In genomic region chr5:123279248-123279647, GRCm38 (mm10) we compare ENCODE assay signal across 23 mouse cellular contexts. TPM values are rescaled to one million over a fixed set of nuclear protein-coding genes. Genes with fewer than 3 reads are reported as not detected.
DNase-seq lines count a peak whose midpoint lies in the region; ATAC-seq lines count a peak whose summit lies in the region.
"Had no signal": no experiment of that assay in that cellular context is flagged by ENCODE, and none has a peak within 500 bp of the region (broad histone marks: within the 10 kb centered on the region; RNA-seq: fewer than 3 reads in every experiment).

No protein-coding gene starts in this region.

- H3K4me2 ChIP-seq in heart, embryonic 15.5 days = peak overlapping the region; percentile 42
- no peak overlapping the region for H3K4me2 ChIP-seq in midbrain, embryonic 11.5 days
- H3K4me2 ChIP-seq in midbrain, embryonic 14.5 days (ENCODE audit: low read length) = no peak overlapping the region
- H3K4me2 ChIP-seq: hindbrain, embryonic 12.5 days; neural tube, embryonic 13.5 days had no signal

- DNase-seq in heart, adult 11 months = peak; percentile 82
- no peak for DNase-seq in heart, adult 9 months (ENCODE audit: low spot score in 2 of 2)
- no peak for DNase-seq in heart, postnatal 10 days
- DNase-seq in midbrain, embryonic 11.5 days (ENCODE audit: low spot score, missing footprints) = peak; percentile 84
- no peak for DNase-seq in midbrain, embryonic 14.5 days
- DNase-seq: adrenal gland, adult 2 months; B cell, adult 2 months; cerebellum, adult 11 months; cerebellum, adult 9-11 months; gastrocnemius, postnatal 36 days; kidney, postnatal 25 days; lung, postnatal 4 days; right cerebral cortex, adult 18-20 months; thymus, postnatal 14 days had no signal

- 78% methylated on average over 4 of the region's 4 CpGs for WGBS in heart, embryonic 15.5 days
- WGBS in midbrain, embryonic 11.5 days = 94% methylated on average over 4 of the region's 4 CpGs
- 94% methylated on average over 4 of the region's 4 CpGs for WGBS in midbrain, embryonic 14.5 days

- H3K4me1 ChIP-seq in heart, embryonic 15.5 days (replicated peaks) = peaks cover 9% of the 10 kb centered on the region
- H3K4me1 ChIP-seq in midbrain, embryonic 11.5 days (ENCODE audit: control insufficient read depth, insufficient read depth, low read length) = peaks cover 6% of the 10 kb centered on the region
- H3K4me1 ChIP-seq in midbrain, embryonic 14.5 days (ENCODE audit: control insufficient read depth, insufficient read depth, low read length) = peaks cover 14% of the 10 kb centered on the region

- no peak overlapping the region; the same call in 1 of the 2 replicates for H3K4me3 ChIP-seq in heart, embryonic 15.5 days
- no peak overlapping the region for H3K4me3 ChIP-seq in midbrain, embryonic 11.5 days (ENCODE audit: low read depth, low read length)
- H3K4me3 ChIP-seq in midbrain, embryonic 14.5 days (replicated peaks; ENCODE audit: low read depth, low read length) = no peak overlapping the region
- H3K4me3 ChIP-seq: erythroblast, embryonic 14.5 days; hindbrain, embryonic 12.5 days; myocyte; neural tube, embryonic 13.5 days had no signal

- no peak overlapping the region for H3K9ac ChIP-seq in heart, embryonic 15.5 days
- no peak overlapping the region for H3K9ac ChIP-seq in midbrain, embryonic 11.5 days (ENCODE audit: low read length)
- no peak overlapping the region for H3K9ac ChIP-seq in midbrain, embryonic 14.5 days (replicated peaks; ENCODE audit: low read length)
- H3K9ac ChIP-seq: hindbrain, embryonic 12.5 days; neural tube, embryonic 13.5 days had no signal

- no peaks in the 10 kb centered on the region for H3K27me3 ChIP-seq in heart, embryonic 15.5 days
- H3K27me3 ChIP-seq in midbrain, embryonic 11.5 days (ENCODE audit: control insufficient read depth, insufficient read depth, low read length) = no peaks in the 10 kb centered on the region
- no peaks in the 10 kb centered on the region for H3K27me3 ChIP-seq in midbrain, embryonic 14.5 days (ENCODE audit: control insufficient read depth, insufficient read depth, low read length)
- H3K27me3 ChIP-seq: hindbrain, embryonic 12.5 days; neural tube, embryonic 13.5 days had no signal

- no peak for ATAC-seq in heart, embryonic 15.5 days (replicated peaks; ENCODE audit: insufficient number of reproducible peaks, insufficient read depth, low FRiP score, low read depth)
- ATAC-seq in midbrain, embryonic 11.5 days (ENCODE audit: low FRiP score) = no peak
- ATAC-seq in midbrain, embryonic 14.5 days (ENCODE audit: low FRiP score, low TSS enrichment) = no peak
- ATAC-seq in granulocyte monocyte progenitor cell, adult 5-6 weeks (replicated peaks; ENCODE audit: poor library complexity, severe bottlenecking) = no peak
- ATAC-seq: intestine, postnatal 0 days; midbrain, embryonic 16.5 days had no signal

- no peak overlapping the region for H3K27ac ChIP-seq in heart, embryonic 15.5 days
- no peak overlapping the region for H3K27ac ChIP-seq in midbrain, embryonic 11.5 days (ENCODE audit: low read depth, low read length)
- H3K27ac ChIP-seq in midbrain, embryonic 14.5 days (replicated peaks; ENCODE audit: low read depth, low read length) = no peak overlapping the region
- H3K27ac ChIP-seq: hindbrain, embryonic 12.5 days; neural tube, embryonic 13.5 days had no signal

- intact Hi-C loops in heart, postnatal 10 days (cut with DNase I) = no loop called here

- H3K9me3 ChIP-seq in heart, embryonic 15.5 days (replicated peaks) = no peaks in the 10 kb centered on the region
- no peaks in the 10 kb centered on the region for H3K9me3 ChIP-seq in midbrain, embryonic 11.5 days (ENCODE audit: control insufficient read depth, low read length)
- no peaks in the 10 kb centered on the region for H3K9me3 ChIP-seq in midbrain, embryonic 14.5 days (ENCODE audit: control insufficient read depth, low read length)
- H3K9me3 ChIP-seq: hindbrain, embryonic 12.5 days; neural tube, embryonic 13.5 days had no signal

- H3K36me3 ChIP-seq in heart, embryonic 15.5 days = no peaks in the 10 kb centered on the region
- no peaks in the 10 kb centered on the region for H3K36me3 ChIP-seq in midbrain, embryonic 11.5 days (ENCODE audit: control insufficient read depth, insufficient read depth, low read length)
- no peaks in the 10 kb centered on the region for H3K36me3 ChIP-seq in midbrain, embryonic 14.5 days (ENCODE audit: control insufficient read depth, insufficient read depth, low read length)
- H3K36me3 ChIP-seq: hindbrain, embryonic 12.5 days; neural tube, embryonic 13.5 days had no signal

RNA-seq across cellular contexts. Expression of gene Wdr66, which starts 27.3 kb away (rescaled TPM):
- 2.1 and 3.5 TPM in 2 replicates for polyA plus RNA-seq in heart, embryonic 15.5 days (2015; fragmentation: Nextera tagmentation; extraction: Ambion mirVana)
- 1 to 10 TPM; 1.5 to 1.7 TPM for total RNA-seq in heart, postnatal 10 days (2021)
- 4.7 and 5.5 TPM in 2 replicates for polyA plus RNA-seq in midbrain, embryonic 11.5 days (2014; fragmentation: Nextera tagmentation; extraction: Ambion mirVana)
- 0.46 and 1.2 TPM in 2 replicates for polyA plus RNA-seq in midbrain, embryonic 14.5 days (2014; fragmentation: Nextera tagmentation; extraction: Ambion mirVana)
- 0.99 TPM in 1 of 2 replicates, not detected in the other for total RNA-seq in granulocyte monocyte progenitor cell, adult 5-6 weeks (2014; fragmentation: Nextera tagmentation)
- total RNA-seq in granulocyte monocyte progenitor cell, adult 5-6 weeks (2017) = not detected in 2 replicates
- total RNA-seq: common myeloid progenitor, adult 5-6 weeks had no signal

Comparison
In these comparisons a context has a peak if more than half of its experiments do, and no peak if none do; other contexts are left out.
1. DNase-seq: peak in heart, adult 11 months (single experiment) and midbrain, embryonic 11.5 days (single experiment); none in heart, adult 9 months (0 of 2), heart, postnatal 10 days (0 of 2) and midbrain, embryonic 14.5 days (single experiment).